Mouse (Mus musculus) lung, postnatal 0 days (tissue): ENCODE data around the gene Zfp607b.

Experiments used
- CTCF ChIP-seq: IDR thresholded peaks from 2 replicates; pipeline ENCODE4 v1.5.1; 2016; ENCODE audit warnings: antibody characterized with exemption, mild to moderate bottlenecking
- EP300 ChIP-seq: IDR thresholded peaks from 2 replicates; pipeline ENCODE4 v1.6.1; 2016; ENCODE audit warnings: antibody characterized with exemption, mild to moderate bottlenecking, control low read depth

DNA sequence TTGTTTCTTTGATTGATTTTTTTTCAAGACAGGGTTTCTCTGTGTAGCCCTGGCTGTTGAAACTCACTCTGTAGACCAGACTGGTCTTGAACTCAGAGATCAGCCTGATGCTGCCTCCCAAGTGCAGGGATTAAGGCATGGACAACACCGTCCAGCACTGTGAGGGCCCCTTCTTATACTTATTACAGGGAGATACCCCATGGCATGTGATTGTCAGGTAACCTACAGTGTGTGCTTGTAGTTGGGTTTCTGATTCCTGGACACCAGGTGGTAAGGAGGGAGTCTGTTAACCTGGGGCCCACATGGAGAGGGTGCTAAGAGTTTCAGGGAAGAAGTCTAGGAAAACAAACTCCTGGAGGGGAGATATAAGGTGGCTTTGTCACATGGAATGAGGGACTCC, 2.1 kb upstream of the Zfp607b start:
- TF ChIP-seq CTCF = no peak
- TF ChIP-seq EP300 = no peak
